Mouse (Mus musculus): Measurements from ENCODE around the gene Fam186a.

Fam186a gene

GRCm38 (mm10) chr15:99874612-99875333 lies 92.1 kb downstream of the Fam186a start:
- no peak for DNase-seq (ENCODE audit: low read depth, low spot score)

- no peak for DNase-seq (ENCODE audit: low read depth, low spot score)
These were observed 94.3 kb downstream of the Fam186a start for GRCm38 (mm10) chr15:99872543-99872942.

Measured in retina, postnatal 7 days (tissue).